Mouse (Mus musculus) induced T-regulatory cell, adult 2 months (primary cell): ENCODE data around the gene Nrg4.

Experiments
- DNase-seq: peaks from one replicate; pipeline ENCODE4 v3.0.0-alpha.2; 2012; ENCODE audit warnings: low read depth

Nrg4 gene

DNA sequence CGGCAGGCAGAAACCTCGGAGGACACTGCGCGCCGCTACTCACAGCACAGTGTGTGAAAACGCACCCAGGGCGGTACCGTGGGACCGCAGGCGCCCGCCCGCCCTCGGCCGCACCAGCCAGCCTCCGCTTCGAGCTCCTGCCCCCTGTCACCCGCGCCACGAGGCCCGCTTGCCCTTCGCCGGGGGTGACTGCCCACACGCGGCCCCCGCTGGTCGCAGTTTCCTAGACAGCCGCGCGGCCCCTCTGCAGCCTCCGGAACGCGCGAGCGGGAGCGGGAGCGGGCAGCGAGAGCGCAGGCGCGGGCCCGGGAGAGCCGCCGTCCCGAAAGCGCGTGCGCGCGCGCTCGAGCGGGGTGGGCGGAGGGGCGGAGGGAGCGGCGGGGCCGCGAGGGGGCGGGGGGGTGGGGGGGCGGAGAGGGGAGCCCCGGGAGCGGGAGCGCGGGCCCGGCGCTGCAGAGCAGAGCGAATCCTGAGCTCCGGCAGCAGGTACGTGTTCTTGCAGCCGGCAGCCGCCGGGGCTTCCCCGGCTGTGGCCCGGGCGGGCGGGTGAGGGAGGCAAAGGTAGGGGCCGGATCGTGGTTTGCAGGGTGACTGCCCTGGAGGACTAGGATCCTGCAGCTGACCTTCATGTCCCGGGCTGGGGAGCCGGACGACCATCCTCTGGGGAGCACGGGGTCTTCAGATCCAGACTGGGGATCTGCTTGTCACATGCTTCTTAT, at the start of gene Nrg4, which contains the start of gene Tmem266:
Gene Nrg4 (minus strand): TSS at position 330 of the 719 bp plus-strand sequence.
Gene Tmem266 (plus strand): TSS at position 399 of the 719 bp plus-strand sequence.
- DNase-seq = peak; percentile 74

DNA sequence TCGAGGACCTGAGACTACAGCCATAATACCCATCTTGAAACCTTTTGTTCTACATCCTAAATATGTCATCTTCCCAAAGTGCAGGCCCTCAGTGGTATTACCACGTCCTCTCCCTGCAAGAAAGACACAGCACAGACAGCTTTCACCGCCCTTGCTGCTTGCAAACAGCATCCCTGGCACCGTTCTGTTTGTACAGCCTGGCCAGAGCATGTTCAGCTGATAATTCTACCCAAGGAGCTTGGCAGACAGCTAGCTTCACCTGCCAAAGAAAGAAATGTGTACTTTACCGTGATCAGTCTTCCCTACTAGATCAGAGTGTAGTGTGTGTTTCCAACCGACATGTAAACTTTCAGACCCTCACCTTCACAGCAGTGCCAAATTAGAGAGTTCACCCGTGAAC, 45.3 kb upstream of the Nrg4 start:
- no peak for DNase-seq

DNA sequence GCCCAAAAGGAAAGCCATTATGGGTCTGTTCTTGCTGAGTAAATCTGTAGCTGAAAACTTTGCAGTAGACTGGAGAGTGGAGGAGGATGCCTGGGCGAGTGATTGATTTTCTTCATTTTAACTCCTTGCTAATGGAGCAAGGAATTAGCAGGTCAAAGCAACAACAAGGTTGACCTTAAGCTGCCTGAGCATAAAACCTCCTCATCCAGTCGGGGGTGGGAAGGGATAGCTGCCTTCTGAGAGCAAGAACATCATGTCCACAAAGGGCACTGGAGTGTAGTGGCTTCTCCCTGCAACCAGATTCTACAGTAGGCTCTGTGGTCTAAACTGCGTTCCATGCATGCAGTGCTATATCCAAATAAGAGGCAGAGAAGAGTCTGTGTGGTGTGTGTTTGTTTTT, 41.4 kb upstream of the Nrg4 start:
- DNase-seq = no peak

DNA sequence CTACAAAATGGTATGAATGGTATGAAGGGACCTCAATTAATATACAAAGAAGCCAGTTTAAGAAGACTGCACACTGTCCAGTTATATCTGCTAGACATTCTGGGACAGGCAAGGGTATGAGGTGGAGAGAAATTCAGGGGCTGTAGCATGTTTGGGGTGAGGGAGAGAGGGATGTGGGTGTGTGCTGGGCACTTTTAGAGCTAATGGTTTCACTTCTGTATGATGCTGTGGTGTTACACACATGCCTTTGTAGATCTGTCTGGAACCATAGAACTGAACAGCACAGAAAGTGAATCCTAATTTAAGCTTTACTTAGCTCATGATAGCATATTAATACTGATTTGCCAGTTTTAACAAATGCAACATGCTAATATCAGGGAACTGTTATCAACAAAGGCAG, 37.1 kb upstream of the Nrg4 start:
- DNase-seq = no peak

DNA sequence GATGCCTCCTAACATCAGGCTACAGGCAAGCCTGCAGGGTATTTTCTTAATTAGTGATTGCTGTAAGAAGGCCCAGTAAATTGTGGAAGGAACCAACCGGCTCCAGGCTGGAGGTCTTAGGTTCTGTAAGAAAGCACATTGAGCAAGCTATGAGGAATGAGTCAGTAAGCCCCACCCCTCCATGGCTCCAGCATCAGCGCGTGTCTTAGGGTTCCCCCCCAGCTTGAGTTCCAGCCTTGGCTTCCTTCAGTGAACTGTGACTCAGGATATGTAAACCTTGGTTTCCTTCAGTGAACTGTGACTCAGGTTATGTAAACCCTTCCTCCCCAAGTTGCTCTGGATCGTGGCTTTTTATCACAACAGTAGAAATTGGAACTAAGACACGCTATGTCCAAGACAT, 35.3 kb upstream of the Nrg4 start:
- no peak for DNase-seq

DNA sequence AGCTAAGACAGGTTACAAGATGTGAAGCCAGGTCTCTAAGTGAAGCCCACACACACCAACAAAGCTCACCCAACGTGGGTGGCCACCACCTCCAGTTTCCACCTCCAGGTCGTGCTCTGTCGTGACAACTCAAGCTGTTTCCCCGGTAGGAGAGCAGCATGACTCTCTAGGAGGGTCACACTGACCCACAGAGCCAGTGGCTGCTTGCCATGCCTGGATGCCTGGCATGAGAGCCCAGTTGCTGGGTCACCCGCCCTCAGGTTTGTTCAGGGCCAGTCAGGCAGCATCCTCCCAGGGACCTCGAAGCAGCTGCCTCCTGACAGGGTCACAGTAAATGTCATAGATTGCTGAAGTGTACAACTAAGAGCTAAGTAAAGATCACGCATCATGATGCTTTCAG, 34.2 kb upstream of the Nrg4 start:
- no peak for DNase-seq

DNA sequence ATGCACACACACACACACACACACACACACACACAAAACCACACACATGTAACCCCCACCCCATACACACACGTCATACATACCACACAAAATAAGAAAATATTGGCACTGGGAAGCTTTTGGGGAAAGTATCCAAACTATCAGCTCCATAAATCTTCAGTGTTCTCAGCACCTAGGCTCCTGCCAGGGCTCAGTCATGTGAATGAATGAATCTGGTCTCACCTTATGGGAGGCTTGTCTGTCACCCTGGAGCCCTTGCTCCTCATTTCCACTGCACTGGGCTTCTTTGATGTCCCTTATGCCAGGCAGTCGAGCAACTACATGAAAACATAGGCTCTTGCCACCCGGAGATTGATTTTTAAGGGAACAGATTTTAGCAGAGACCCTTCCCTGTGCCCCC, 33.7 kb upstream of the Nrg4 start:
- DNase-seq = no peak

DNA sequence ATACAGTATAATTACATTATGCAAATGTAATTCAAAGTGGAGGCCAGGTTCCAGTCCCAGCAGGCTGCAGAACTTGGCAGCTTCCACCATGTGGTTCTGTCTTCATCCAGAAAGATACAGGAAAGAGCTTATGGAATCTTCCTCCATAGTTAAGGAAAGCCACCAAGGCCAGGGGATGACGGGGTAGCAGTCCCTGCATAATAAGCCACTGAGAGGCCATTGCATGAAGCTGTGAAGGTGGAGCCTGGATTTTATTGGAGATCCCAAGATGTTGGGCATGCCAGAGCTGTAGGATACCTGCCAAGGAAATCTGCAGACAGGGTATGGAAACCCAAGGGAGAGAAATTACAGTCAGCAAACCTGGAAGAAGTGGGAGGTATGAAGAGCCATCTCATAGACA, 30.5 kb upstream of the Nrg4 start:
- DNase-seq = no peak

DNA sequence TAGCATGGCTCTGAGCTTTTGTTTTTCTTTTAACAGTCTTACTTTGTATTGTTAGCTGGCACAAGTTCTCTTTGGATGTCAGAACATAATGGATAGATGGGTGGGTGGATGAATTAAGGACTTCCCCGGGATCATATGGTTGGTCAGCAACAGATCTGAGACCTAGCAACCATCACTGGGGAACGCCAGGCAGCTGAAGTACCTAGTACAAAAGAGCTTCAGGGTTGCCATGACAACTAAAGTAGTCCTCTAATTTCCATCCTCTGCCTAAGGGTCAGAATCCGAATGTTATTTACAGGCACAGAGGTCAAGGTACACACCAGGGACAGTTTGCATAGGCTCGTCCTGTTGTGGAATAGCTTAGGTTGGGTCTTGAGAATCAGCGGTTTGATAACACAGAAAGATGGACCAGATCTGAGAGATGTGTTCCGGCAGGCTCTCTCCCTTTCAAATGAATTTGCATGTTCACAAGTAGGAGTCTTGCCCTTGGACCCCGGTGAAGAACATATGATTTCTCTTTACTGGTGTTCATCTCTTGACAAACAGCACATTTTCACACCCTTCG, 28.7 kb upstream of the Nrg4 start:
- DNase-seq = no peak

DNA sequence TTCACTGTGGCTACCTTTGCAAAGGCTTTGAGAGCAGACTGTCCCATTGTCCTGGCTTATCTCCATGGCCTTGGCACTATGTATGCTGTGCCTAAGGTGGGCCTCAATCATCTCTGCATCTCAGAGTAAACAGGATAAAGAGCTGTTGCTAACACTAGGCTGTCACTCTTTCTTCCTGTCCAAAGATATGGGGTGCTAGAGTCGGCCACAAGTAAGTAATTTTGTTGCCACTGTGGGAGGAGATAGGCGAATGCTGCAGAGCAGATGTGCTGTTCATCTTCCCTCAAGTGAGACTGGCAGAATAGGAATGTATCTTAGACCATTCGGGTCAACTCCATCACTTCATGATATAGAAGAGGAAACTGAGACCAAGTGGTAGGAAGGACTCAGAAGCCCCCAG, 28.0 kb upstream of the Nrg4 start:
- DNase-seq = no peak

DNA sequence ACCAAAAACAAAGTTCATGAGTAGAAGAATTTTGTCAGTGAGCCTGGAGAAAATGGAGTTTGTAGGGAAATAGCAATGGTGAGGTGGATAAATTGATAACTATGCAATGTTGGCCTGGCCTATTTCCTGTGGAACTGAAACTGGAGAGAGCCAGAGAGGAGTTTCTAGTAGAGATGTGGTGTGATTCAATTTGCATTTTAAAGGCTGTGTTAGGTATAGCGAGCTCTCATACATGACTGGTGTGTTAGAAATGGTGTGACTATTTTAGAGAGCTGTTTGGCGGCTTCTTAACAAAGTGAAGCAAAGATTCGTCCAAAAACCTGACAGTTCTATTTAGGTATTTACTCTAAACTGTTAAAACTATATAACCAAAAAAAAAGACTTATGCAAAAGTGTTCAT, 22.0 kb upstream of the Nrg4 start:
- DNase-seq = no peak

DNA sequence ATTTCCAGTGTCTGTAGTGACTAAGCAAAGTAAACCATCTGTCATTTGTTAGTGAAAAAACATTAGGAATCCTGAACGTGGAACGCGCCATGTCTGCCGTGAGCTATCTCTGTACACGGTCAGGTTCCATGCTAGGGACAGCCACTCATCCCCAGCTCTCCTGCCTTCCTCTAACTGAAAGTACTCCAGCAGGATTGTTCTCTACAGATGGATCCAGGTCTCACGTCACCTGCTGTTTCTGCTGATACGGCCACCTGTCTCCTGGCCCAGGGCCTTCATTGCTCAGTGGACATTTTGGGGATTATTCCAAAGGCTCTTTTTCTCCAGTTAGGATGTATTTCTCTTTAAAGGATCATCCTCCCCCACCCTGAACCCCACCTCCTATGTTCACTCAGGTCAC, 18.7 kb upstream of the Nrg4 start:
- DNase-seq = no peak

DNA sequence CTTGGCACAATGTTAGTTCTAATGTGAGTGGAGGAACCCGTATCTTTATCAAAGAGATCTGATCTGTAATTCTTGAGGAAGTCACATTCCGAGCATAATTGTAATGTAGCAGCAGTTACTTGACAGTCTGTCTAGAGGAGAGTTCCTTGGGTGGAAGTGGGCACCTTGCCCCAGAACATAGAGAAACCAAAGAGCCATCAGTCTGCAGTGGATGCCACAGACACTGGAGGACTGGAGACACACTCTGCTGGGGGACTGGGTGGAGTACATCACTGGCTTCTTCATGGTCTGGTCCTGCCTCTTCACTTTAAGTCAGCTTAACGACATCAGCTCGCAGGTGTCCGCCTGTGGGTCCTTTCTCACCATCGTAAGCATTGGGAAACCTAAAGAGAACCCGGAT, 17.5 kb upstream of the Nrg4 start:
- DNase-seq = no peak

DNA sequence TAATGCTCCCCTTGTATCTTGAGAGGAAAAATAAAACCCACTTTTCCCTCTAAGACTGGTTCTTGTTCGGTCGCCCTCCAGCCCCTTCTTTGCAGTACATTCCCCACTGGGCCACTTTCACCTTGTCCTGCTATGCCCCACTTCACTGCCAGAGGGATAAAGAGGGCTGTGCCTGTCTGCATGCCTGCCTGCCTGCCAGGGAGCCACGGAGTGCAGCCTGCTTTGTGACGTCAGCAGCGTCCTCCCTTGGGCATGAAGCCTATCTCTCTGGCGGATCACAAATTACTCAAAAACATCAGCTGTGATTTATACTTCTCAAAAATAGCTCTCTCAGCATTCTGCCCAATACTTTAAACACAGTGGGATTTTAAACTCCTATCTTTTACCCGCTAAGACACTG, 6.3 kb upstream of the Nrg4 start:
- no peak for DNase-seq

DNA sequence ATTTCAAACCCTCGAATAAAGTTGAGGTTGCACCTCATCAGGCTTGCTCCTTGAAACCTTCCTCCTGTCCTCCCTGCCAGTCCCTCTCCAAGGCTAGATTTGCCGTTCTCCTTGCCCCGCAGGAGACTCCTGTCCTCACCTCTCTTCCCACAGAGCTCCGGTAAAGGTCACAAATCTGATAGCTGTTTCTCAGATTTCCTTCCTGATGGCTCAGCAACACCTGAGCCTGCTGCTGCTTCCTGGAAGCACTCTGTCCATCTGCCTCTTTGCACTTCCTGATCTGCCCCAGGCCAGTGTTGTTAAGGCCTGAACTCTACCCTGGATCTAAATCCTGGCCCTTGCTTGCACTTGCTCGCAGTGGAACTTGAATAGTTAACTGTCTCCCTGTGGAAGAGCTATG, 5.8 kb upstream of the Nrg4 start:
- no peak for DNase-seq

DNA sequence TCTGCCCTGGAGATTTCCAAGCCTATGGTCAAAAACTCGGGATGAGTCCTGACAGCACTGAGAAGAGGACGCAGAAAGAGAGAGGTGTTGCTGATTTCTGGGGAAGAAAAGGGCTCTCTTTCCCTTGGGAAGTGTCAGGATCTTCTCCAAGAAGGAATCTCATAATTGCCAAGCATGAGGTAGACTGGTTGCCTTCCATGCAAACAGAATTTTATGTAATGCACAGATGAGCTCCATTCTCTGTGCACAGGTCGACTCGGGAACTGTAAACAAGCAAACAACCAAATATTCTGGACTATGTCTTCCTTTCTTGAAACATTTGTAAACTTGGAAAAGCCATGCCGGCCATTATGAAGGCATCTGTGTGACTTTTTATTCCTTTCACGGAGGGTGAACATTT, 2.8 kb upstream of the Nrg4 start:
- no peak for DNase-seq

DNA sequence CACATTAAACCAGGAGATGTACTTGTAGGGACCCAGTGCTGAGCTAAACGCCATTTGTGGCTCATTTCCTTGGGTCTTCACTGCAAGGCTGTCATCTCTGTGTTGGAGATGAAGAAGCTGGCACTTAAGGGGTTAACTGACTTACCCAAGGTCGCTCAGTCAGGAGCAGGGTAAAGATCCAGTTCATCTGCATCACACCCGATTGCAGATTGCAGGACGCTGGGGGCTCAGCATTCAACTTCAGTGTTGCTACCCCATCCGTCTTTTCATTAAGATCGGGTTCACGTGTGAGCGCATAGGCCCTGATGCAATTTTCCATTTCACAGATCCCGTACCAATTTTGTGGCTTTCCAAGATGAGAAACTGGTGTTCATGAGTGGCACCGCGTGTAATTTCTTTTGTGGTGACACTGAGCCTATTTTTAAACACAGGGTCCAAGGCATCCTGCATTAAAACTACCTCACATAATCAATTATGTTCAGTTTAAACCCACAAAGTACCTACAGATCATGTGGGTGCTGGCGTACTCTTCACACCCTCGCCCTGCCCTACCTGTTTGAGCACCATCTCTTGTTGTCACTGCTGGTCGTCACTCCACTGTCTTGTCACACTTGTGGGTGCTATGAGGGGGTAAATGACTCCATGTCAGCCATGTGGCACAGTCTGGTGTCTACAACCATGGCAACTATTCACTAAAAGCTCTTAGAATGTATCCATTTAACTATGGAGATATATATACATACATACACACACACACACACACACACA, 1.7 kb upstream of the Nrg4 start:
- peak; percentile 11 for DNase-seq

DNA sequence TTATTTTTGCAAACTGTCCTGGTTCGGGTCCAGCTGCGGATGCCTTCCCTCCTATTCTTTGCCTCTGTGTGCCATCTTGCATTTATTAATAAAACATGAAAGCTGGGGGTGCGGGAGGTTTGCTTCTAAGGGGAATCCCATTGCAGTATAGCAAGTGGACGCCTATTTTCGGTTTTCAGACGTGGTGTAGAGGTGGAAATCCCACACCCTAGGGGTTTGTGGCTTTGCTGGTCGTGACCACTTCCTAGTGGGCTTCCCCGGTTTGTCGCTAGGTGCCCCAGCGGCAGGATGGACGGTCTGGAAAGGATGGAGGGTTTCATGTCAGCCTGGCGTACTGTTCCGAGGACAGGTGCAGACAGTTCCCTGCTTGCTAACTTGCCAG, 581 bp upstream of the Nrg4 start:
- peak; percentile 74 for DNase-seq

DNA sequence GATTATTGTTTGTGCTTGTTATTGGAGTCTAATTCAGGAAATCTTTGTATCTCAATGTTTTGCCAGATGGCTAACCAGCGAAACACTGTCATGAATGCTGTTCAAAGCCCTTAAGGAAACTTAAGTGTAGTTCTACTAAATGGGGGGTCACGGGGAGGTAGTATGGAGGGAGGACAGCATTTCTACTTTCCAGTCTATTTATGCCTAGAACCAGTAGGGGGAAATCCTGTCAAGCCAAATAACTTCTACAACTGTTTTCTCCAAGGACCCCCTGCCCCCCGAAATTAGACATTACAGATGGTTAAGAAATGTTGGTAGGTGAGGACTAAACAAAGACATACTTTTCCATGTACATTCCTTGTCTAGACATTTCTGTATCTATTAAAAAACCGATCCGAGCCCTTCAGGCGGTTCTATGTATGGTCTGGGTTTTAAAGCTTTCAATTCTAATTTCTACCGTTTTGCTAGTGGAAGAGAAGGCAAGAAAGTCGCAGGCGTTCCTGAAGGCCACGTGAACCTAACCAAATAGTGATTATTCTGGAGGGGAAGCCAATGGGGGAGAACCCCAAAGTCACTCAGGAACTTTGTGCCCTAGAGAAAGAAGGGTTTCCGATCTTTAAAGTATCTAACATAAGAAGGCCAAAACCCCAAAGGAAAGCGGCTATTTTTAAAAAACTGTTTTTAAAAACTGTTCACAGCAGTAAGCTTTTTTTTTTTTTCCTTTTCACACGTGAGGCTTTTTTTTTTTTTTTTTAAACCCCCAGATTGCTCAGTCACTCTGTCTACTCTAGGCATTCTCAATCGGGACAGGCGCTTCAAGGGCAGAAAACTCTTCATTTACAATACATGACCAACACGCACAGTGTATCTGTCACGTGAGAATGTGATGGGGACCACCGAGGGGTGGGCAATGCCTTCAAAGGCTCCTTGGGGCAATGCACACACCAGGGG, 805 bp downstream of the Nrg4 start:
- peak; percentile 34 for DNase-seq

DNA sequence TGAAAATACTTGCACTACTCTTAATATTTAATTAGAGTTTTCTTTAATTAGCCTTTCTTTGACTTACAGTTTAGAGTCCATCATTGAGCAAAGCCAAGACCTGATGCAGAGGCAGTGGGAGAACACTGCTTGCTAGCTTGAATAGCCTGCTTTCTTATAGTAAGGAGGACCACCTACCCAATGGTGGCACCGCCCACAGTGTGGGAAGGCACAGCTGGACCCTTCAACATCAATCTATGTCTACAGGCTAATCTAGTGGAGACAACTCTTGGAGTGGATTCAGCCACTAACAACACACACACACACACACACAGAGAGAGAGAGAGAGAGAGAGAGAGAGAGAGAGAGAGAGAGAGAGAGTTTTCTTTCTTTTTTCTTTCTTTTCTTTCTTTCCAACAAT, 1.6 kb downstream of the Nrg4 start:
- peak; percentile 9 for DNase-seq

DNA sequence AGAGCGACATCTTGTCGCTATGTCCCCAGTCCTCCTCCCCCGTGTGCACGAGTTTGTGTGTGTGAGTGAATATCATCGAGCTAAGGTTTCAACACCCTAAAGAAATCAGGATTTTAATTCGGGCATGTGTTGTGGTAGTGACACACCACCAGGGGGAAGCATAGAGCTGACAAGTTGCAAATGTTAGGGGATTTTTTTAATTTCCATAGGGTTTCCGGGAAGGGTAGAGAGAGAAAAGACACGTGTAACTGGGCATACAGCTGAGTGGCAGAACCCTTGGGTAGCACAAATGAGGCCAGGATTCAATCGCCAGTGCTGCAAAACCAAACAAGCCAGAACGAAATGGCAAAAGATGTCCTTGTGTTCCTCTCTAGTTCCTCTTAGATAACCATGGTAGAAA, 2.1 kb downstream of the Nrg4 start:
- peak; percentile 4 for DNase-seq

DNA sequence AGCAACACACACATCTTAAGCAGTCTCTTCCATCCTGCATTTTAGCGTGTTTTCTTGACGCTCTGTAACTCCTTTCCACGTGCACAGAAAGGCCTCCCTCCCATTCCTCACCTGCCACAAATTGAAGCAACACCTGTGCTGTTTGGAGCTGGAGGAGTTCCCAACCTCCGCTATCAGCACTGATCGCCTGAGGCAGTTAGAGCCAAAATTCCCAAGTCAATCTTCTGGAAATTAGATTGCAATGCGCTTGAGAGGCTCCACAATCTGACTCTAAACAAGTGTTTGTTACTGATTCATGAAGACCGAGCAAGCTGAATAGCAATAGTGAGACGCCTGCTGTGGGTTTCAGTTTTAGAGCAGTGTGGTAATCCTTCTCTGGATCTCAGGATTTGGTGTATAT, 2.6 kb downstream of the Nrg4 start:
- no peak for DNase-seq
